Mouse (Mus musculus) frontal cortex, adult (tissue): ENCODE data around the gene Vpreb3.
A peak's percentile ranks its signal among the peaks of the same experiment; 100 is the strongest.

ENCODE experiments used
- ATAC-seq: cut with Nextera tagmentation; 2 replicates; pipeline ENCODE4 v1.9.2; 2017; ENCODE audit warnings: mild to moderate bottlenecking, moderate library complexity, mixed read lengths; ENCODE audit not compliant: low TSS enrichment

Gene Vpreb3

GRCm38 (mm10) chr10:75942736-75943477 lies at the start of gene Vpreb3:
Gene Vpreb3 (plus strand): TSS chr10:75943057.
- ATAC-seq: no peak

- peak; percentile 92 for ATAC-seq
Observed at GRCm38 (mm10) chr10:75893089-75893750, 49.6 kb upstream of the Vpreb3 start, which contains the start of gene Derl3. Gene Derl3 (plus strand): TSS chr10:75893413.

GRCm38 (mm10) chr10:75894601-75895000 lies 48.3 kb upstream of the Vpreb3 start:
- ATAC-seq: no peak

- no peak for ATAC-seq
Observed at GRCm38 (mm10) chr10:75895730-75896129, 47.1 kb upstream of the Vpreb3 start.

- peak; percentile 61 for ATAC-seq
Observed at GRCm38 (mm10) chr10:75896208-75896607, 46.6 kb upstream of the Vpreb3 start.

- ATAC-seq: 0 out of 2 replicates have a peak, but pooled peaks have one; percentile 12
Observed at GRCm38 (mm10) chr10:75897373-75897772, 45.5 kb upstream of the Vpreb3 start.

- no peak for ATAC-seq
Observed at GRCm38 (mm10) chr10:75898039-75898564, 44.8 kb upstream of the Vpreb3 start.

- no peak for ATAC-seq
Observed at GRCm38 (mm10) chr10:75898846-75899245, 44.0 kb upstream of the Vpreb3 start.

- no peak for ATAC-seq
Observed at GRCm38 (mm10) chr10:75904391-75904790, 38.5 kb upstream of the Vpreb3 start.

- ATAC-seq: no peak
Observed at GRCm38 (mm10) chr10:75906882-75907281, 36.0 kb upstream of the Vpreb3 start.

- ATAC-seq: no peak
Observed at GRCm38 (mm10) chr10:75910698-75911097, 32.2 kb upstream of the Vpreb3 start.

- no peak for ATAC-seq
Observed at GRCm38 (mm10) chr10:75913013-75913589, 29.8 kb upstream of the Vpreb3 start.

GRCm38 (mm10) chr10:75915557-75915956 lies 27.3 kb upstream of the Vpreb3 start:
- ATAC-seq: no peak

- ATAC-seq: no peak
Observed at GRCm38 (mm10) chr10:75916840-75917239, 26.0 kb upstream of the Vpreb3 start.

- ATAC-seq: no peak
Observed at GRCm38 (mm10) chr10:75919026-75919425, 23.8 kb upstream of the Vpreb3 start.

- peak; percentile 88 for ATAC-seq
Observed at GRCm38 (mm10) chr10:75921026-75921725, 21.7 kb upstream of the Vpreb3 start, which contains the start of gene Smarcb1. Gene Smarcb1 (minus strand): TSS chr10:75921617.

- ATAC-seq: peak; percentile 51
Observed at GRCm38 (mm10) chr10:75921726-75922560, 20.9 kb upstream of the Vpreb3 start.

- no peak for ATAC-seq
Observed at GRCm38 (mm10) chr10:75924324-75924723, 18.5 kb upstream of the Vpreb3 start.

- ATAC-seq: no peak
Observed at GRCm38 (mm10) chr10:75926396-75926795, 16.5 kb upstream of the Vpreb3 start.

- ATAC-seq: no peak
Observed at GRCm38 (mm10) chr10:75930304-75930703, 12.6 kb upstream of the Vpreb3 start.

- no peak for ATAC-seq
Observed at GRCm38 (mm10) chr10:75931311-75931710, 11.5 kb upstream of the Vpreb3 start.
